Mouse (Mus musculus) megakaryocyte-erythroid progenitor cell, adult 5-6 weeks (primary cell): ENCODE measurements around the gene Disc1. TPM values are rescaled to one million over a fixed set of nuclear protein-coding genes. Genes with fewer than 3 reads are reported as not detected.

ENCODE experiments used
- ATAC-seq: replicated peaks from 2 replicates; pipeline ENCODE4 v1.8.0; 2016; ENCODE audit warnings: mild to moderate bottlenecking, inconsistent platforms; ENCODE audit not compliant: severe bottlenecking, poor library complexity, low FRiP score, low TSS enrichment
- total RNA-seq, 2 experiments: library from RNA; stranded (forward) in 1 of 2; stranded (reverse) in 1 of 2; fragments of 200-1000, 215-1000 nt in 1 of 2; fragments of >200 nt in 1 of 2; fragmentation: Nextera tagmentation in 1 of 2; gene quantifications; 2 replicates each; pipeline ENCODE4 v1.2.3; 2014 to 2017

Gene Disc1
- total RNA-seq, 2 experiments from 2014 or later = not detected

GRCm38 (mm10) chr8:125065596-125065995, 11.6 kb downstream of the Disc1 start:
- ATAC-seq = no peak

GRCm38 (mm10) chr8:125066913-125067595, 13.1 kb downstream of the Disc1 start:
- ATAC-seq = peak; percentile 78

GRCm38 (mm10) chr8:125067596-125067960, 13.6 kb downstream of the Disc1 start:
- peak; percentile 54 for ATAC-seq

- ATAC-seq = no peak
These were observed 14.3 kb downstream of the Disc1 start for GRCm38 (mm10) chr8:125068146-125068905.

GRCm38 (mm10) chr8:125069304-125069703, 15.3 kb downstream of the Disc1 start:
- ATAC-seq = no peak

GRCm38 (mm10) chr8:125069733-125070132, 15.7 kb downstream of the Disc1 start:
- ATAC-seq = no peak

- ATAC-seq = no peak
These were observed 20.1 kb downstream of the Disc1 start for GRCm38 (mm10) chr8:125074141-125074540.

- no peak for ATAC-seq
These were observed 20.6 kb downstream of the Disc1 start for GRCm38 (mm10) chr8:125074581-125074980.

GRCm38 (mm10) chr8:125075389-125075788, 21.4 kb downstream of the Disc1 start:
- ATAC-seq = no peak

- no peak for ATAC-seq
These were observed 23.3 kb downstream of the Disc1 start for GRCm38 (mm10) chr8:125077326-125077725.

GRCm38 (mm10) chr8:125078771-125079384, 24.9 kb downstream of the Disc1 start:
- ATAC-seq = no peak

GRCm38 (mm10) chr8:125080388-125081344, 26.7 kb downstream of the Disc1 start:
- no peak for ATAC-seq

GRCm38 (mm10) chr8:125083746-125084145, 29.8 kb downstream of the Disc1 start:
- no peak for ATAC-seq

GRCm38 (mm10) chr8:125084523-125084922, 30.5 kb downstream of the Disc1 start:
- no peak for ATAC-seq

GRCm38 (mm10) chr8:125090889-125091740, 37.1 kb downstream of the Disc1 start:
- no peak for ATAC-seq

- no peak for ATAC-seq
These were observed 43.1 kb downstream of the Disc1 start for GRCm38 (mm10) chr8:125097140-125097539.

- ATAC-seq = no peak
These were observed 44.1 kb downstream of the Disc1 start for GRCm38 (mm10) chr8:125098050-125098449.

GRCm38 (mm10) chr8:125102303-125102702, 48.3 kb downstream of the Disc1 start:
- no peak for ATAC-seq

GRCm38 (mm10) chr8:125113171-125113570, 59.2 kb downstream of the Disc1 start:
- ATAC-seq = no peak
